Mouse (Mus musculus): ENCODE results near the gene Tmx1.

DNA sequence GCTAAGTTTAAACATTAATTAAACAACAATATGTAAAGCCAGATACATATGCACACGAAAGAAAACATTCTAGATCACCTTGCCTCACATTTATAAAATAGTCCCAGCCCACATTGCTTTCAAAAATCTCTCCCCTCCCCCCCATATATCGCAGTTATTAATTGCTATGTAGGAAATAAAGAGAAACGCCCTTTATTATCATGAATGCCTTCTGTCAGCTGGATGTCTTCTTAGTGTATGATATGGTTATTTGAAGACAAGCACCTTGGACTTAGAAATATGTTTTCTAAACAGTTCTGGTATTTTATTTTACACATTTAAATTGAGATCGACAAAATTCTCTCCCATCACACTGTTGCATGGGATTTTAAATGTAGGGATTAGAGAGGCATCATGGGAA is 23.3 kb upstream of the Tmx1 start:
- TF ChIP-seq CTCF (IDR thresholded peaks at IDR 0.05; ENCODE audit: low read depth, low read length): no peak
- no peak for TF ChIP-seq GATA1 (IDR thresholded peaks at IDR 0.05; ENCODE audit: borderline replicate concordance, low read length)
- TF ChIP-seq TAL1 (conservative IDR thresholded peaks at IDR 0.05; ENCODE audit: low read depth, low read length): no peak
- TF ChIP-seq GATA2 (IDR thresholded peaks at IDR 0.05; ENCODE audit: borderline replicate concordance, low read depth, low read length): no peak

Measured in G1E (cell line).